Mouse (Mus musculus): ENCODE results near the gene Zfp518a. TPM values are rescaled to one million over a fixed set of nuclear protein-coding genes. Genes with fewer than 3 reads are reported as not detected.
A peak's percentile ranks its signal among the peaks of the same experiment; 100 is the strongest.

Gene Zfp518a
- total RNA-seq (2014; rRNA removed) (13.2 and 18.4 TPM in 2 replicates), polyA plus RNA-seq (2015; fragmentation: Nextera tagmentation; extraction: Ambion mirVana) (1.5 and 2.3 TPM in 2 replicates)

GRCm38 (mm10) chr19:40894519-40895392, at the start of gene Zfp518a:
TSS of gene Zfp518a (plus strand) at chr19:40894705.
- WGBS = 2% methylated on average over 89 of the region's 89 CpGs
- no peaks in the 10 kb centered on the region for H3K4me1 ChIP-seq (ENCODE audit: insufficient read depth)
- peak within 1 kb of the TSS; percentile 73 for H3K9ac ChIP-seq
- H3K9me3 ChIP-seq (ENCODE audit: low read length) = no peaks in the 10 kb centered on the region
- H3K27me3 ChIP-seq (ENCODE audit: insufficient read depth, low read length) = peaks cover 19% of the 10 kb centered on the region
- ATAC-seq = peak; percentile 95
- H3K36me3 ChIP-seq (ENCODE audit: insufficient read depth) = no peaks in the 10 kb centered on the region
- peak within 1 kb of the TSS; percentile 94 for H3K27ac ChIP-seq (ENCODE audit: low read depth, low read length)
- peak within 1 kb of the TSS; percentile 79 for H3K4me3 ChIP-seq (ENCODE audit: low read depth, low read length)
- peak; percentile 98 for DNase-seq
- TF ChIP-seq CTCF (IDR thresholded peaks at IDR 0.05; ENCODE audit: low read depth) = no peak
- peak within 1 kb of the TSS; percentile 70 for H3K4me2 ChIP-seq (ENCODE audit: low read depth)

DNA sequence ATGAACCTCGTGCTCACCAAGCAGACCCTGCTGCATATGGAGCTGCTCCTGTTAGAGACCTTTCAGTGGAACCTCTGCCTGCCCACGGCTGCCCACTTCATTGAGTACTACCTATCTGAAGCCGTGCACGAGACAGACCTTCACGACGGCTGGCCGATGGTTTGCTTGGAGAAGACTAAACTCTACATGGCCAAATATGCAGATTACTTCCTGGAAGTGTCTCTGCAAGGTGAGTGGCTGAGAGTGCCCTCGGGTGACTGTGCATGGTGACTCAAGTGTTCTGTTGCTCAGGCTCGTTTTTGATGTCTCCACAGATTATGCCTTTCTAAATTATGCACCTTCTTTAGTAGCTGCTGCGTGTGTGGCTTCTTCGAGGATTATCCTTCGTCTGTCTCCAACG, 49.8 kb upstream of the Zfp518a start:
- DNase-seq (no peak), ATAC-seq (no peak)
- no peaks in the 10 kb centered on the region for H3K9me3 ChIP-seq (ENCODE audit: low read length)
- H3K9ac ChIP-seq = no peak overlapping the region
- H3K27me3 ChIP-seq (ENCODE audit: insufficient read depth, low read length) = no peaks in the 10 kb centered on the region
- 93% methylated on average over 13 of the region's 13 CpGs for WGBS
- TF ChIP-seq CTCF (IDR thresholded peaks at IDR 0.05; ENCODE audit: low read depth) = no peak
- H3K4me2 ChIP-seq (ENCODE audit: low read depth) = no peak overlapping the region
- peaks cover 65% of the 10 kb centered on the region for H3K36me3 ChIP-seq (ENCODE audit: insufficient read depth)
- no peak overlapping the region for H3K4me3 ChIP-seq (ENCODE audit: low read depth, low read length)
- H3K27ac ChIP-seq (ENCODE audit: low read depth, low read length) = no peak overlapping the region
- H3K4me1 ChIP-seq (ENCODE audit: insufficient read depth) = no peaks in the 10 kb centered on the region

DNA sequence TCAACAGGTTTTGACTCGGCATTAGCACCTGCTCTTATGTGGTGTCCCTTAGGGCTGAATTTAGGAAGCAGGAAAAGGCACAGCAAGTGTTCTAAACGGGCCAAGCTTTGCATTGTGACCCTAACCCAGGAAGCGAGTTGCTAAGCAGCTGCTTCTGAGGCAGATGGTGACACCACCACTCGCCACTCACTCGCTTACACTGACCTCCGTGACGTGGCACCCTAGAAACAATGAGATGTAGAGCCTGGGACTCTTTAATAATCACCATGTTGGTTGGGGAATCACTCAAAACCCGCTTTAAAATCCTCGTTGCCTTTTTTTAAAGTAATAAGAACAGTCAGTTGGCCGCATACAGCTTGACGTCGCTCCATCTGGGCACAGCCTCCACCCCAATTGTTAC, 45.1 kb upstream of the Zfp518a start:
- ATAC-seq = no peak
- H3K9me3 ChIP-seq (ENCODE audit: low read length) = no peaks in the 10 kb centered on the region

DNA sequence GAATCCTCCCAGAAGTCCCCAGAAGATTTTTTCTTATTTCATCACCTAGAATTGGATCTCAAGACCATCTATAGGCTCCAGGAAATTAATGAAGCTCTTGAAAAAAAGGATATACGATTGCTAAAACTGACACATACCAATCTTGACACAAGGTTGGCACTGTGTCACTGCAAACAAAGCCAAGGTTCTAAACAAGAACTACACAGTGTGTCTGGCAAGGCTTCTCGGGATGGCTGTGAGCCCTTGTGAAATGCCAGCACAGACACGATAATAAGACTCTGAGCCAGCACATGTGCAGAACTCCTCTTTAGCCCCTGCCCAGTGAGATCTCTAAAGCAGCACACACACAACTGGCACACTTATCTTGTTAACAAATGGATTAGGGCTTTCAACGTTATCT, 35.0 kb upstream of the Zfp518a start:
- no peak for TF ChIP-seq CTCF (IDR thresholded peaks at IDR 0.05; ENCODE audit: low read depth)
- H3K4me1 ChIP-seq (ENCODE audit: insufficient read depth) = no peaks in the 10 kb centered on the region
- no peak overlapping the region for H3K4me2 ChIP-seq (ENCODE audit: low read depth)
- no peak overlapping the region for H3K9ac ChIP-seq
- no peak overlapping the region for H3K4me3 ChIP-seq (ENCODE audit: low read depth, low read length)
- H3K27ac ChIP-seq (ENCODE audit: low read depth, low read length) = 0 out of 2 replicates have a peak overlapping the region, but pooled peaks have one; percentile 29
- 36% methylated on average over 4 of the region's 4 CpGs for WGBS
- no peaks in the 10 kb centered on the region for H3K36me3 ChIP-seq (ENCODE audit: insufficient read depth)
- no peaks in the 10 kb centered on the region for H3K9me3 ChIP-seq (ENCODE audit: low read length)
- no peaks in the 10 kb centered on the region for H3K27me3 ChIP-seq (ENCODE audit: insufficient read depth, low read length)
- DNase-seq (peak; percentile 60), ATAC-seq (peak; percentile 81)

More for the DNA sequence above, 45.1 kb upstream of the Zfp518a start:
- TF ChIP-seq CTCF (IDR thresholded peaks at IDR 0.05; ENCODE audit: low read depth) = no peak
- Histone ChIP-seq H3K4me3 (ENCODE audit: low read depth, low read length) (no peak overlapping the region), H3K4me1 (ENCODE audit: insufficient read depth) (no peaks in the 10 kb centered on the region), H3K27ac (ENCODE audit: low read depth, low read length) (no peak overlapping the region), H3K9ac (no peak overlapping the region), H3K36me3 (ENCODE audit: insufficient read depth) (peaks cover 50% of the 10 kb centered on the region), H3K27me3 (ENCODE audit: insufficient read depth, low read length) (no peaks in the 10 kb centered on the region), H3K4me2 (ENCODE audit: low read depth) (no peak overlapping the region)
- WGBS = 77% methylated on average over 12 of the region's 12 CpGs
- DNase-seq = no peak

DNA sequence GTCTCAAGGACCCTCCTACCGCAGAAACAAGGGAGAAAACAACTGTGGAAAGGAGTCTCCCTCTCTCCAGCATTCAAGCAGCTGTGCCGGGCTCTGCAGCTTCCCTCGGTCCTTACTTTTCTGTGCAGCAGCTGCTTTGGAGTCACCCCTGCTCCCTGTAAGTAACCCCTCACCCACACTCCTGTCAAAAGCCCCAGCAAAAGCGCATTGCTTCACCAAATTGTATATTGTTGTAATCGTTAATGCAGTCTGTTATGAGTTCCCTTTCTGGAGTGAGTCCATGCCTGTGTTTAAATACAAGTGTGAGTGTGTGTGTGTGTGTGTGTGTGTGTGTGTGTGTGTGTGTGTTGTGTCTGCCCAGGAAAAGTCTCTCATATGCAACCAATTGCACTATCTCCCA, 26.2 kb upstream of the Zfp518a start:
- H3K9ac ChIP-seq = no peak overlapping the region
- H3K4me3 ChIP-seq (ENCODE audit: low read depth, low read length) = no peak overlapping the region
- H3K27ac ChIP-seq (ENCODE audit: low read depth, low read length) = no peak overlapping the region
- H3K36me3 ChIP-seq (ENCODE audit: insufficient read depth) = no peaks in the 10 kb centered on the region
- H3K4me2 ChIP-seq (ENCODE audit: low read depth) = no peak overlapping the region
- no peak for TF ChIP-seq CTCF (IDR thresholded peaks at IDR 0.05; ENCODE audit: low read depth)
- 42% methylated on average over 5 of the region's 5 CpGs for WGBS
- ATAC-seq (no peak), DNase-seq (no peak)
- H3K9me3 ChIP-seq (ENCODE audit: low read length) = no peaks in the 10 kb centered on the region
- no peaks in the 10 kb centered on the region for H3K4me1 ChIP-seq (ENCODE audit: insufficient read depth)
- H3K27me3 ChIP-seq (ENCODE audit: insufficient read depth, low read length) = peaks cover 10% of the 10 kb centered on the region

GRCm38 (mm10) chr19:40869425-40870105, 24.9 kb upstream of the Zfp518a start:
- H3K4me3 ChIP-seq (ENCODE audit: low read depth, low read length) = no peak overlapping the region
- TF ChIP-seq CTCF (IDR thresholded peaks at IDR 0.05; ENCODE audit: low read depth) = no peak
- no peaks in the 10 kb centered on the region for H3K9me3 ChIP-seq (ENCODE audit: low read length)
- no peaks in the 10 kb centered on the region for H3K4me1 ChIP-seq (ENCODE audit: insufficient read depth)
- 87% methylated on average over 3 of the region's 3 CpGs for WGBS
- H3K27ac ChIP-seq (ENCODE audit: low read depth, low read length) = no peak overlapping the region
- H3K9ac ChIP-seq = no peak overlapping the region
- H3K4me2 ChIP-seq (ENCODE audit: low read depth) = no peak overlapping the region
- ATAC-seq (no peak), DNase-seq (no peak)
- peaks cover 11% of the 10 kb centered on the region for H3K27me3 ChIP-seq (ENCODE audit: insufficient read depth, low read length)
- H3K36me3 ChIP-seq (ENCODE audit: insufficient read depth) = no peaks in the 10 kb centered on the region

Measured in forebrain, postnatal 0 days (tissue).